Mouse (Mus musculus) gastrocnemius, postnatal 4 days (tissue): ENCODE measurements at regions not wholly inside any gene's neighbourhood (a gene's known extent, or its start where the extent isn't known, plus 50 kb on each side); places are given as distances from the start of the nearest gene placed in this dataset.

Experiments
- DNase-seq, 2 experiments: peaks; one replicate each; pipeline ENCODE4 v3.0.0; 2021 to 2022; ENCODE audit warnings: low spot score in 2 of 2, mixed read lengths in 2 of 2

- DNase-seq = no peak
Measured at GRCm38 (mm10) chr16:30158184-30158583, 94.0 kb downstream of the Hes1 start.

- no peak for DNase-seq
Measured at GRCm38 (mm10) chr16:30160399-30160798, 96.2 kb downstream of the Hes1 start.

- DNase-seq = no peak
Measured at GRCm38 (mm10) chr16:30163303-30163702, 99.1 kb downstream of the Hes1 start.

GRCm38 (mm10) chr16:30165667-30166180, 101.5 kb downstream of the Hes1 start:
- no peak for DNase-seq

DNA sequence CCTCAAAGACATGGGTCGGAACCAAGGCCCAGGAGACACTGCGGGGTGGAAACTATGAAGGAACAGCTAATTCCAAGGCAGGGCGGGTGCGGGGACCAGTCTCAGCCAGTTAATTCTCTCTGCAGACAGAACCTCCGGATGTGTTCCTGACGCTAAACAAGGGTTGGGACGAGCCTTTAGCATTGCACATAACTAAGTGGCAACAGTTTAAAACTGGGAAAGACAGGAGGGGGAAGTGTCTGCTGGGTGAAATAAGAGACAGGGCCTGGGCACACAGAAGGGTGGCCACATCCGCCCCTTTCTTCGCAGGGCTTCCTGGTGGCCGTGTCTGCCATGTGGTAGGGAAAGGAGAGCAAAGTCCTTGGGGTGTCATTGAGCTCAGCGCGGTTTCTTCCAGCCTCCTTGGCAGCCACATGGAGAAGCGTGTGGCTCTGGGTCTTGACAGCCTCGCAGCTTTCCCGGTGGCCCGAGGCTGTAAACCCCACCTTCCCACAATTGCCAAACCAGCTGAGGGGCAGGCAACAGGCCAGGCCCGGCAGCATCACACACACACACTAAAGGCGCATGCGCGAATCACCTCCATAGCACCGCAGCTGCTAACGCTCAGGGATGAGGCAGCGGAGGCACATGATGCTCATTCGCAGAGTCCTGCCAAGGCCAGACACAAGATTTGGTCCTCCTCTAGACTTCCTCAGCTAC, 95.8 kb downstream of the Cpn2 start:
- DNase-seq = peak; percentile 75 to 87

DNA sequence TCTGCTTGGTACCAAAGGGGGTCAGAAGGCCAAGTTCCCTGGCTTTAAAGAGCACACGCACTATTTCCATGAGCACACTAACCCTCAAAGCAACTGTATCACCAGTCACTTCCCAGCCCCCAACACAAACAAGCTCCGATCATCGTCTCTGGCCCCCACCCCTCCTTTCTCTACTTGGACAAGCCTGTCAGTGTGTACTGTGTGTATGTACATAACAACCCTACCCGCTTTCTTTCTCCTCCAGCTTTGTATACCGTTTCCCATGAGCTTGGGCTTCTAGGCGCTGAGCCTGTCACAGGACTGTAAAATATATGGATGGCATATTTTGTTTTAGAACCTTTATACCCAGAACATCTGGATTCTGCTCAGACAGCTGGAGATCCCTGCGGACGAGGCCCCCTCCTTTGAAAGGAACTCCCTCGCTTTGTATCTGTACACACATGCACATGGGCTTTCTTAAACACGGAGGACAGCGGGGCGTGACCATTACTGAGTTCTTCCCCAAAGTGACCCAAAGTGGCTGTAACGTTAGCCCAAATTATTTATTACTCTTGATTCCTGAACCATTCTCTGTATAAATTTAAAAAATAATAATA, 95.1 kb downstream of the Cpn2 start:
- DNase-seq = no peak

DNA sequence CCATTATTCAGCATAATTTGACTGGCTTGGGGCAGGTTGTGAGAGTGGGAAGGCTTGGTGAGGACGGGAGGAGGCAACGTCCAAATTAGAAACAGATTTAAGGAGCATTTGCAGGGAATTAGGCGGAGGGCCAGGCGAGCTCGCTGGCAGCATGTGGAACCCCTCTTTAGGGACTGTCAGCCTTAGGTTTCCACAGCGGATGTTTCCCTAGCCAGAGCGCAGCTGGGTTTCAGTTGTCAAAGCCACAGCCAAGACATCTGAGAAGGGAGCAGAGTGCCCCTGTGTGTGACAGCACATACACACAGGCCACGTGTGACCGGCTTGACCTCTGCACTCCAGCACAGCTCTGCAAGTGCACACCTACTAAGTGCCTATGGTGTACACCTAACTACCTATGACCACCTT, 94.5 kb downstream of the Cpn2 start:
- peak; percentile 62 to 79 for DNase-seq

DNA sequence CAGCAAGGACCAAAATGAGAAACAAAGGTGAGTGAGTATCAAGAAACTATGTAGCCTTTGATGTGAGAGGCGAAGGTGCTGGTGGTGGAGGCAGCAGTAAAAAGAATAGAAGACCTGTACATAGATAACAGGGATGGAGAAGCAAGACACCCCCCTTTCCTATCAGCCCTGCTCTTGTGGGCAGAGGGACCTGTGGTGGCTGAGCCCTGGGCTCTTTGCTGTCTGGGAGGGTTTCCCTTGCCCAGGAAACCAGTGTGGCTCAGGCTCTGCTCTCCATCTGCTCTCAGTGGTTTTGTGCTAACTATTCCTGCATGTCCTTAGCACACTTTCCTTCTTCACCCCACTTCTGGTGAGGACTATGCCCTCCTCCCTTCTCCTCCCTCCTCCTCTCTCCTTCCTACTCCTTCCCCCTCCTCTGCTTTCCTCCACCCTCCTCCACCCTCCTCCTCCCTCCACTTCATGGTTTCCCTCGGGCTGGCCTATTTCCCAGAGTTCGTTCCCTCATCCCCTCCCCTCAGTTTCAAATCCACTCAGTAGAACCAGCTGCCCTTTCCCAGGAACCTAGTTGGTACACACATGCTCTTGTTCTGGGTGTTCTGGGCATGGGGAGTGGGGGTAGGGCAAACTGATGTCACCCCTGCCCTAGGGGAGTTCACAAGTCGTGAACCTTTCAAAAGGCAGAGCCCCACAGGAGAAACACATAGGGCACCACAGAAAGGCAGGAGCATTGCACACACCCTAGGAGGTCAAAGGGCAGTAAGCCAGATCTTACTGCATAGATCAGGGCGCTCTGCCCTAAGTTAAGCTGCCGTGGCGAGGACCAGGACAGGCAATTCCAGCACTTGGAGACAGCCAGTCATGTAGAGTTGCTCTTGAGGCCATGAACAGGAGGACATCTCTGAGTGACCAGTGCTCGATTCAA, 93.1 kb downstream of the Cpn2 start:
- DNase-seq = no peak

- DNase-seq = no peak
Measured at GRCm38 (mm10) chr16:30176306-30176705, 91.0 kb downstream of the Cpn2 start.

DNA sequence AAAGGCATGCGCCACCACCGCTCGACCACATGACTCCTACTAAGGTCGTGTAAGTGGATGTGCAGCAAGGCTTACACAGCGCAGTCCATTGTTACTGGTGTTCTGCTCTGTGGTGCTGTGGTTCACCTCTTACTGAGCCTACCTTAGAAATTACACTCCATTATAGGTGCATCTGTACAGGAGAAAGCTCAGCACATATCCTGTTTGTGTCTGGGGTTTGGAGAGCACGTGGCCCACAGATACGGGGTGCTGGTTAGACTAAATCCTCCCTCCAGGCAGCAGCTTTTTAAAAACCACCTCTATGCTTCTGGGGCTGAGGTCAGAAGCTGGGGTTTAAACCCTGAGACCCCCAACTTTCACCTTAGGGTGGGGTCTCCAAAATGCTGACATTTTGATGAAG, 89.5 kb downstream of the Cpn2 start:
- no peak for DNase-seq

- no peak for DNase-seq
Measured at GRCm38 (mm10) chr16:30178596-30178995, 88.7 kb downstream of the Cpn2 start.

DNA sequence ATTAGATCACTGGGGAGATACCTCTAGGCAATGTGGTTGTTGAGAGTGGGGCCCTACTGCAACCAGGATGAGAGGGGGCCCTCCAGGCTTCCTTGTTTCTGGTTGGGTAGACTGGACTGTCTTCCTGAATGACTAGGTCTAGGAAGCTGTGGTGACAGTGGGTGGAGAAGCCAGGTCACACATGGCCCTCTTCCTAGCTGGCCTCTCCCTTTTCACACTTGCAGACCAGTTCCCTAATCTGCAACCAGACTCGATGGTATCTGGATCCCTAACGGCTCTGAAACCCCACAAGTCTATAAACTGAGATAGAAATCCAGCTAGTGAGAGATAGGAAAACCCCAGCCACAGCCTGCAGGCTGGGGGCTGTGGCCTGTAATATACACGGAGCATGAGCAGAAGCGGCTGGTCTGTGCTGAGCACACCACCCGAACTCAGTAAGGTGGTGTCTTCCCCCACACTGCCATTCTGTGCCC, 87.8 kb downstream of the Cpn2 start:
- DNase-seq = no peak

GRCm38 (mm10) chr16:30181116-30181515, 86.2 kb downstream of the Cpn2 start:
- DNase-seq = no peak

- peak; percentile 75 to 91 for DNase-seq
Measured at GRCm38 (mm10) chr16:30184591-30185265, 82.6 kb downstream of the Cpn2 start.

- no peak for DNase-seq
Measured at GRCm38 (mm10) chr16:30185707-30186106, 81.6 kb downstream of the Cpn2 start.

GRCm38 (mm10) chr16:30186201-30186700, 81.0 kb downstream of the Cpn2 start:
- no peak for DNase-seq

DNA sequence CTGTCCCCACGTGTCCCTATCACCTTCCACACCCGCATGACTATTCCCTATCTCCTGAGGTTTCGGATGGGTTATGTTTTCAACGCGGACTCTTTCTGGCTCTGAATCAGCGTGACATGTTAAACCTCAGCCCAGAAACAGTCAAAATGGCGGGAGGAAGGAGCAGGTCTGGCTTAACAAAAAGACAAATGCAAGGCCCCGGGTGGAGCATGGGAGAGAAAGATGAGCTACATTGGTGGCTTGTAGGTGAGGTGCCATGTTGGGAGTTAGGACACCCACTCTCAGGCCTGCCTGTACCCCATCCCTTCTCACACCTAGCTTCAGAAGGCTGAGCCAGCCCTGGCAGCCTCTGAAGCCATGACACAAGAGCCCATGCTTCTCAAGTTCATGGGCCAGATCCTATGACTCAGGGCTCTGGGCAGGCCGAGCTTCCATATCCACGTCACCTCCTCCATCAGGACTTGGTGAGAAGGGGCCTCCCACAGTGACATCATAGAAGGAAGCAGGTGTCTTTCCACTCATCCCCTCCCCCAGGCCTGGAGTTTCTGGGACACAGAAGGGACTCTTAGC, 80.5 kb downstream of the Cpn2 start:
- no peak for DNase-seq

DNA sequence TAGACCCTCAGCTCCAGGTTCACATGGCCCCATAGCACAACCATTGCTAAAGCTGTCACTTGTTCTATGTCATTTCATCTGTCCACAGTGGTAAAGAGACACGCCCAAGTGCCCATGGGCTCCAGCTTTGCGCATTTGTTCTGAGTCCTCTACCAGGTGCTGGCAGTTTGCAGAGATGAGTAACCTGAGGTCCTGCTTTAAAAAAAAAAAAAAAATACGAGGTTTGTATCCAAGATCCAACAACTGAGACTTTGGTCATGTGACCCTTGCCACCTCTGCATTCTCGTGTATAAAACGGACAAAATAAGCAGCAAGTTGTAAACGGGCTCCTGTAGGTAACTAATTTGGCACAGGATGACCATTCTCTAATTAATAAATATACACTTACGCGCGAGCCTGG, 79.9 kb downstream of the Cpn2 start:
- DNase-seq = no peak

GRCm38 (mm10) chr16:30187907-30188414, 79.3 kb downstream of the Cpn2 start:
- peak; percentile 78 to 92 for DNase-seq

DNA sequence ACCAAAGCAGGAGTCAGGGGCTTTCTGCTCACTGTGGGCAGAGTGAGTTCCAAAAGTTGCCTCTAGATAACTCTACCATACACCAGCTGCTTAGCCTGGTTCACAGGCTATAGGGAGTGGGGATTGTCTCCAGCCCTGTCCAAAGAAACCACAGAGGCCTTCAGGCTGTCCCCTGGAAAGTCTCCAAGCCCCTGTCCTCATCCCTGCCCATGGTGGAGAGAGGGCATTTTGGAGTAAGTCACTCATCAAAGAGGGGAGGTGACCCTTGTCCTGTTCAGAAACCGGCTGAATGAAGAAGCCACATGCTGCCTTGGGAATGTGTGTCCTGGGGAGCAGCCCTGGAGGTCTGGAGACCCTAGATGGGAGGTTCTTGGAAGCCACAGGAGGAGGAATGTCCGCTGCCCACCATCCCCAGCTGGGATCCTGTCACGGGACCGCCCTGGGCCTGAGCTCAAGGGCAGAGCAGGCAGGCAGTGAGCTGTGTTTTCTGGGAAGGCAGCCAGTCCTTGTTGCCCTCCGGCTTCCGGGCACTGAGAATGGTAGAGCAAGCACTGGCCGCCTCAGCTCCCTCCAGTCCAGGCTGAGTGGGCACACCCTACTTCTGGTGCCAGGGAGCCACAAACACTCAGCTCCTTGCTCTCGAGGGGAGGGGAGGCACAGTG, 78.4 kb downstream of the Cpn2 start:
- DNase-seq = peak in 1 of 2 experiments; percentile 56
